Mouse (Mus musculus): ENCODE measurements around the gene Scml4. TPM values are rescaled to one million over a fixed set of nuclear protein-coding genes. Genes with fewer than 3 reads are reported as not detected.

The Scml4 gene
- total and polyA plus RNA-seq, 3 experiments, result 0.03 to 0.08 TPM; not detected in 1

GRCm38 (mm10) chr10:42868416-42868815 lies 8.2 kb downstream of the Scml4 start:
- H3K36me3 ChIP-seq (ENCODE audit: control insufficient read depth in 1 of 2, insufficient read depth in 2 of 2, low read length in 2 of 2), result no peaks in the 10 kb centered on the region
- H3K4me1 ChIP-seq (ENCODE audit: control insufficient read depth in 1 of 2, insufficient read depth in 2 of 2, low read length in 2 of 2), result no peaks in the 10 kb centered on the region; a peak in 1 of 4 replicates
- peaks cover 0 to 1% of the 10 kb centered on the region in 2 experiments; a peak in 1 of 4 replicates for H3K27me3 ChIP-seq (ENCODE audit: control insufficient read depth in 1 of 2, insufficient read depth in 2 of 2, low read length in 2 of 2)
- H3K79me2 ChIP-seq (ENCODE audit: control insufficient read depth, insufficient read depth, low read length, poor library complexity), result no peaks in the 10 kb centered on the region
- H3K9ac ChIP-seq (ENCODE audit: control insufficient read depth, low read depth, low read length, poor library complexity, severe bottlenecking), result no peak overlapping the region
- no peak for DNase-seq (ENCODE audit: low read depth, low spot score)
- H3K27ac ChIP-seq (ENCODE audit: control insufficient read depth, low read depth, low read length), result no peak overlapping the region
- TF ChIP-seq MAX (IDR thresholded peaks at IDR 0.05; ENCODE audit: low read length), result no peak
- TF ChIP-seq MEF2A (IDR thresholded peaks at IDR 0.05; ENCODE audit: extremely low read depth, insufficient replicate concordance, low read depth, low read length, poor library complexity, severe bottlenecking), result no peak
- H3K9me3 ChIP-seq (replicated peaks; ENCODE audit: insufficient read depth, low read length), result no peaks in the 10 kb centered on the region
- H3K4me3 ChIP-seq (ENCODE audit: control insufficient read depth in 1 of 2, insufficient read depth in 1 of 2, low read depth in 2 of 2, low read length in 2 of 2), result no peak overlapping the region

DNA sequence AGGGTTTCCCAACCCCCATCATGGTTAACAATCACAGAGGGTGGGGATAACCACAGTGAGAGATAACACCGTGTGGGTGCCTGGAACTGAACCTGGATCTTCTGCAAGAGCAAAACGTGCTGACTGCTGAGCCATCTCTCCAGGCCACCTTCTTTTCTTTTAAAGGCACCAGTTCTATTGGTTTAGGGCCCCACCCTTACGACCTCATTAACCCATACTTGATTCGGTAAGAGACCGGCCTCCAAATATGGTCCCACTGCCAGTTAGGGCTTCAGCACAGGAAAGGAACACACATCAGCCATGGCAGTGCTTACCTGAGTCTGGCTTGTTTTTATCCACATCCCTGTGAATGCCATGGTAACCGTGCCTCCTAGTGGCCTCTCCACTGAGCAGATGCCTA lies 9.3 kb downstream of the Scml4 start:
- H3K9ac ChIP-seq (ENCODE audit: control insufficient read depth, low read depth, low read length, poor library complexity, severe bottlenecking), result no peak overlapping the region
- TF ChIP-seq NELFE (IDR thresholded peaks at IDR 0.05; ENCODE audit: low read depth, low read length), result no peak
- no peak for TF ChIP-seq MAFK (IDR thresholded peaks at IDR 0.05; ENCODE audit: borderline replicate concordance, low read depth, low read length)
- no peak for TF ChIP-seq POLR2AphosphoS2 (IDR thresholded peaks at IDR 0.05; ENCODE audit: low read length)
- peak; percentile 79 for TF ChIP-seq RCOR1 (IDR thresholded peaks at IDR 0.05; ENCODE audit: low read depth, low read length)
- TF ChIP-seq BHLHE40 (IDR thresholded peaks at IDR 0.05; ENCODE audit: borderline replicate concordance, low read depth, low read length), result peak; percentile 25; the same call in 1 of the 2 replicates
- 0 out of 2 replicates have a peak, but pooled peaks have one; percentile 32 for TF ChIP-seq GATA1 (IDR thresholded peaks at IDR 0.05; ENCODE audit: low read depth, low read length)
- H3K4me3 ChIP-seq (ENCODE audit: control insufficient read depth in 1 of 2, insufficient read depth in 1 of 2, low read depth in 2 of 2, low read length in 2 of 2), result no peak overlapping the region
- H3K36me3 ChIP-seq (ENCODE audit: control insufficient read depth in 1 of 2, insufficient read depth in 2 of 2, low read length in 2 of 2), result no peaks in the 10 kb centered on the region
- H3K27me3 ChIP-seq (ENCODE audit: control insufficient read depth in 1 of 2, insufficient read depth in 2 of 2, low read length in 2 of 2), result 0 out of 4 replicates have a peak, but pooled peaks cover 0 to 1% of the 10 kb centered on the region in 2 experiments
- no peaks in the 10 kb centered on the region for H3K9me3 ChIP-seq (replicated peaks; ENCODE audit: insufficient read depth, low read length)
- no peaks in the 10 kb centered on the region; a peak in 1 of 4 replicates for H3K4me1 ChIP-seq (ENCODE audit: control insufficient read depth in 1 of 2, insufficient read depth in 2 of 2, low read length in 2 of 2)
- no peak overlapping the region for H3K27ac ChIP-seq (ENCODE audit: control insufficient read depth, low read depth, low read length)
- DNase-seq (ENCODE audit: low read depth, low spot score), result peak; percentile 15
- no peaks in the 10 kb centered on the region for H3K79me2 ChIP-seq (ENCODE audit: control insufficient read depth, insufficient read depth, low read length, poor library complexity)

- no peaks in the 10 kb centered on the region; a peak in 1 of 4 replicates for H3K4me1 ChIP-seq (ENCODE audit: control insufficient read depth in 1 of 2, insufficient read depth in 2 of 2, low read length in 2 of 2)
- TF ChIP-seq ELF1 (IDR thresholded peaks at IDR 0.05; ENCODE audit: low read depth, low read length) (no peak), ZNF384 (IDR thresholded peaks at IDR 0.05; ENCODE audit: low read depth, low read length) (no peak), GABPA (IDR thresholded peaks at IDR 0.05; ENCODE audit: low read depth, low read length) (no peak), BHLHE40 (IDR thresholded peaks at IDR 0.05; ENCODE audit: borderline replicate concordance, low read depth, low read length) (no peak), EP300 (IDR thresholded peaks at IDR 0.05; ENCODE audit: low read depth in 1 of 2, low read length in 2 of 2) (no peak), USF1 (IDR thresholded peaks at IDR 0.05; ENCODE audit: low read depth, low read length) (no peak)
- H3K4me3 ChIP-seq (ENCODE audit: control insufficient read depth in 1 of 2, insufficient read depth in 1 of 2, low read depth in 2 of 2, low read length in 2 of 2), result no peak overlapping the region
- H3K9ac ChIP-seq (ENCODE audit: control insufficient read depth, low read depth, low read length, poor library complexity, severe bottlenecking), result no peak overlapping the region
- no peaks in the 10 kb centered on the region for H3K9me3 ChIP-seq (replicated peaks; ENCODE audit: insufficient read depth, low read length)
- H3K27ac ChIP-seq (ENCODE audit: control insufficient read depth, low read depth, low read length), result no peak overlapping the region
- H3K79me2 ChIP-seq (ENCODE audit: control insufficient read depth, insufficient read depth, low read length, poor library complexity), result no peaks in the 10 kb centered on the region
- H3K36me3 ChIP-seq (ENCODE audit: control insufficient read depth in 1 of 2, insufficient read depth in 2 of 2, low read length in 2 of 2), result no peaks in the 10 kb centered on the region
- 0 out of 4 replicates have a peak, but pooled peaks cover 0 to 1% of the 10 kb centered on the region in 2 experiments for H3K27me3 ChIP-seq (ENCODE audit: control insufficient read depth in 1 of 2, insufficient read depth in 2 of 2, low read length in 2 of 2)
- no peak for DNase-seq (ENCODE audit: low read depth, low spot score)
Observed at GRCm38 (mm10) chr10:42872269-42873010, 12.3 kb downstream of the Scml4 start.

Measured in MEL (cell line).